Mouse (Mus musculus): Measurements from ENCODE around the gene Ankrd6. TPM values are rescaled to one million over a fixed set of nuclear protein-coding genes. Genes with fewer than 3 reads are reported as not detected.

The Ankrd6 gene
- polyA plus RNA-seq, 1 experiment from 2014 or later, result 4.7 TPM

GRCm38 (mm10) chr4:32918571-32918970, 32.1 kb downstream of the Ankrd6 start:
- no peak for ATAC-seq (ENCODE audit: insufficient read depth)
- no peaks in the 10 kb centered on the region for H3K36me3 ChIP-seq (ENCODE audit: insufficient read depth)
- no peak overlapping the region for H3K4me2 ChIP-seq
- TF ChIP-seq CTCF (IDR thresholded peaks at IDR 0.05; ENCODE audit: low read depth), result no peak
- no peak overlapping the region for H3K27ac ChIP-seq (ENCODE audit: low read depth)
- H3K4me3 ChIP-seq (ENCODE audit: low read depth, low read length), result no peak overlapping the region
- H3K9me3 ChIP-seq (ENCODE audit: low read depth, low read length), result no peaks in the 10 kb centered on the region
- H3K9ac ChIP-seq, result no peak overlapping the region
- 75% methylated on average over 5 of the region's 5 CpGs for WGBS
- H3K27me3 ChIP-seq (ENCODE audit: insufficient read depth, low read length), result no peaks in the 10 kb centered on the region
- DNase-seq, result no peak
- H3K4me1 ChIP-seq (ENCODE audit: insufficient read depth), result 0 out of 2 replicates have a peak, but pooled peaks cover 9% of the 10 kb centered on the region

GRCm38 (mm10) chr4:32916689-32917385, 33.8 kb downstream of the Ankrd6 start:
- no peaks in the 10 kb centered on the region for H3K9me3 ChIP-seq (ENCODE audit: low read depth, low read length)
- no peak overlapping the region for H3K4me3 ChIP-seq (ENCODE audit: low read depth, low read length)
- WGBS, result 40% methylated on average over 6 of the region's 6 CpGs
- no peaks in the 10 kb centered on the region for H3K27me3 ChIP-seq (ENCODE audit: insufficient read depth, low read length)
- H3K4me1 ChIP-seq (ENCODE audit: insufficient read depth), result 0 out of 2 replicates have a peak, but pooled peaks cover 9% of the 10 kb centered on the region
- DNase-seq (no peak), ATAC-seq (ENCODE audit: insufficient read depth) (peak; percentile 48; the same call in 1 of the 2 replicates)
- H3K9ac ChIP-seq, result no peak overlapping the region
- H3K4me2 ChIP-seq, result no peak overlapping the region
- TF ChIP-seq CTCF (IDR thresholded peaks at IDR 0.05; ENCODE audit: low read depth), result no peak
- H3K27ac ChIP-seq (ENCODE audit: low read depth), result no peak overlapping the region
- H3K36me3 ChIP-seq (ENCODE audit: insufficient read depth), result no peaks in the 10 kb centered on the region

DNA sequence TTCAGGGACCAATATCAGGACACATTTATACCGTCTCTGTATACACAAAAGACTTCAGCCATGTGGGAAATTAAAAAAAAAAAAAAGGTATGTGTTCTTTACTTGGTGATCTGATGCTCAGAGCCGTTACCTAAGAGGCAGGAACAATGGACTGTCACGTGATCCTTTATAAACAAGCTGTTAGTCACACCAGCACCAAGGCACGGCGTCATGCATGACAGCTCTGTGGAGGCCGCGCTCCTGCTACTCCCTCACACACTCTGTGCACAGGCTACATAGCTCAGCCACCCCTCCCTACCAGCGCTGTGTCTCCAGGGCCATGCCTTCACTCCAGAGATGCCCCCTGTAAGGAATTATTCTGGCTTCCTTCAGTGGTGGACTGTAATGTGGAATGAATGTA, 34.7 kb downstream of the Ankrd6 start:
- no peak overlapping the region for H3K9ac ChIP-seq
- 17% methylated on average over 8 of the region's 8 CpGs for WGBS
- no peak for TF ChIP-seq CTCF (IDR thresholded peaks at IDR 0.05; ENCODE audit: low read depth)
- no peak overlapping the region for H3K27ac ChIP-seq (ENCODE audit: low read depth)
- no peak overlapping the region for H3K4me2 ChIP-seq
- H3K9me3 ChIP-seq (ENCODE audit: low read depth, low read length), result no peaks in the 10 kb centered on the region
- ATAC-seq (ENCODE audit: insufficient read depth) (peak; percentile 66; the same call in 1 of the 2 replicates), DNase-seq (peak; percentile 41)
- no peak overlapping the region for H3K4me3 ChIP-seq (ENCODE audit: low read depth, low read length)
- H3K27me3 ChIP-seq (ENCODE audit: insufficient read depth, low read length), result no peaks in the 10 kb centered on the region
- no peaks in the 10 kb centered on the region for H3K36me3 ChIP-seq (ENCODE audit: insufficient read depth)
- H3K4me1 ChIP-seq (ENCODE audit: insufficient read depth), result 0 out of 2 replicates have a peak, but pooled peaks cover 9% of the 10 kb centered on the region

DNA sequence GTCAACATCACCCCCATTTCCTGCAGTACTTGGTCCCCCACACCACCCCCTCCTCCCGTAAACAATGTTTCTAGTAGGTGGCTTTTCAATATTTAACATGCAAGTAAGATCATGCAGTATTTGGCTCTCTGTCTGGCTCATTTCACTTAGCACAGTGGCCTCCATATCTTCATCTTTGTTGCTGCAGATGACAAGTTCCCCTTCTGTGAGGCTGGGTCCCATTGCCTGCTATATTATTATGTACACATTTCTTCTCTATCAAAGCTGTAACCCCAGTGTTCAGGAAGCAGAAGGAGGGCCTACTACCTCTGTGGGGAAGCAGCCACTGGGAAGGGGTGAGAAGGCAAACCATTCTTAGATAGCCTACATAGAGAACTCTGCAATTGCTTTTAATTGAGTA, 40.6 kb downstream of the Ankrd6 start:
- no peak overlapping the region for H3K27ac ChIP-seq (ENCODE audit: low read depth)
- no peaks in the 10 kb centered on the region for H3K9me3 ChIP-seq (ENCODE audit: low read depth, low read length)
- H3K4me3 ChIP-seq (ENCODE audit: low read depth, low read length), result no peak overlapping the region
- no peaks in the 10 kb centered on the region for H3K27me3 ChIP-seq (ENCODE audit: insufficient read depth, low read length)
- H3K4me2 ChIP-seq, result no peak overlapping the region
- ATAC-seq (ENCODE audit: insufficient read depth) (no peak), DNase-seq (no peak)
- 75% methylated on average over 1 of the region's 1 CpGs for WGBS
- no peak for TF ChIP-seq CTCF (IDR thresholded peaks at IDR 0.05; ENCODE audit: low read depth)
- 0 out of 2 replicates have a peak, but pooled peaks cover 3% of the 10 kb centered on the region for H3K4me1 ChIP-seq (ENCODE audit: insufficient read depth)
- no peaks in the 10 kb centered on the region for H3K36me3 ChIP-seq (ENCODE audit: insufficient read depth)
- no peak overlapping the region for H3K9ac ChIP-seq

GRCm38 (mm10) chr4:32909241-32909979, 41.2 kb downstream of the Ankrd6 start:
- no peak overlapping the region for H3K4me2 ChIP-seq
- ATAC-seq (ENCODE audit: insufficient read depth) (peak; percentile 32; the same call in 1 of the 2 replicates), DNase-seq (no peak)
- H3K27ac ChIP-seq (ENCODE audit: low read depth), result no peak overlapping the region
- H3K27me3 ChIP-seq (ENCODE audit: insufficient read depth, low read length), result no peaks in the 10 kb centered on the region
- WGBS, result 59% methylated on average over 3 of the region's 3 CpGs
- no peak for TF ChIP-seq CTCF (IDR thresholded peaks at IDR 0.05; ENCODE audit: low read depth)
- H3K4me1 ChIP-seq (ENCODE audit: insufficient read depth), result 0 out of 2 replicates have a peak, but pooled peaks cover 3% of the 10 kb centered on the region
- no peak overlapping the region for H3K9ac ChIP-seq
- no peaks in the 10 kb centered on the region for H3K36me3 ChIP-seq (ENCODE audit: insufficient read depth)
- H3K4me3 ChIP-seq (ENCODE audit: low read depth, low read length), result no peak overlapping the region
- no peaks in the 10 kb centered on the region for H3K9me3 ChIP-seq (ENCODE audit: low read depth, low read length)

DNA sequence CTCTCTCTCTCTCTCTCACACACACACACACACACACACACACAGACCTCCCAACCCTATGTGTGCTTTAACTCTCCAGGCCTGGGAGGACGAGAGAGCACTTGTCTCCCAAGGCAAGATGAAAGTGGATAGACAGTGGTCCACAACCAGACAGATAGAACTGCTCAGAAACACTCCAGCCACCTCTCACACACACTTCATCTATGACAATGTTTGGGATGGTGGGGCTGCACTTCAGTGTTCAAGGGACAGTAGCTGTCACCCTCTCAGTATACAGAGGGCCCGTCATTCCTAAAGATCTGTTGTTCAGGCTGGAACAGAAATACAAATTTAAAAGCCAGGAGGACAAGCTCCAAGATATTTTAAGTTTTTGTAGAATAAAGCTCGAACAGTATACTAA, 43.0 kb downstream of the Ankrd6 start:
- Histone ChIP-seq H3K4me1 (ENCODE audit: insufficient read depth) (0 out of 2 replicates have a peak, but pooled peaks cover 3% of the 10 kb centered on the region), H3K9me3 (ENCODE audit: low read depth, low read length) (no peaks in the 10 kb centered on the region), H3K27me3 (ENCODE audit: insufficient read depth, low read length) (no peaks in the 10 kb centered on the region), H3K36me3 (ENCODE audit: insufficient read depth) (no peaks in the 10 kb centered on the region), H3K4me3 (ENCODE audit: low read depth, low read length) (no peak overlapping the region), H3K4me2 (no peak overlapping the region), H3K9ac (no peak overlapping the region), H3K27ac (ENCODE audit: low read depth) (no peak overlapping the region)
- no peak for TF ChIP-seq CTCF (IDR thresholded peaks at IDR 0.05; ENCODE audit: low read depth)
- 20% methylated on average over 3 of the region's 3 CpGs for WGBS
- ATAC-seq (ENCODE audit: insufficient read depth) (peak; percentile 82), DNase-seq (peak; percentile 71)

GRCm38 (mm10) chr4:32906627-32907026, 44.0 kb downstream of the Ankrd6 start:
- DNase-seq (peak; percentile 84), ATAC-seq (ENCODE audit: insufficient read depth) (peak; percentile 71; the same call in 1 of the 2 replicates)
- H3K4me2 ChIP-seq, result no peak overlapping the region
- no peaks in the 10 kb centered on the region for H3K9me3 ChIP-seq (ENCODE audit: low read depth, low read length)
- H3K4me1 ChIP-seq (ENCODE audit: insufficient read depth), result 0 out of 2 replicates have a peak, but pooled peaks cover 3% of the 10 kb centered on the region
- no peaks in the 10 kb centered on the region for H3K27me3 ChIP-seq (ENCODE audit: insufficient read depth, low read length)
- no peak overlapping the region for H3K4me3 ChIP-seq (ENCODE audit: low read depth, low read length)
- H3K36me3 ChIP-seq (ENCODE audit: insufficient read depth), result no peaks in the 10 kb centered on the region
- no peak overlapping the region for H3K27ac ChIP-seq (ENCODE audit: low read depth)
- WGBS, result 38% methylated on average over 6 of the region's 6 CpGs
- H3K9ac ChIP-seq, result no peak overlapping the region
- TF ChIP-seq CTCF (IDR thresholded peaks at IDR 0.05; ENCODE audit: low read depth), result no peak
